Mouse (Mus musculus) ES-Bruce4 (cell line): ENCODE measurements at regions not wholly inside any gene's neighbourhood (a gene's known extent, or its start where the extent isn't known, plus 50 kb on each side); places are given as distances from the start of the nearest gene placed in this dataset.

ENCODE experiments used
- H3K27ac ChIP-seq: 2 replicates; pipeline ENCODE4 v1.5.1; 2012; ENCODE audit warnings: low read length, inconsistent platforms; ENCODE audit not compliant: insufficient read depth
- H3K27me3 ChIP-seq: 2 replicates; pipeline ENCODE4 v1.6.1; 2012; ENCODE audit warnings: mild to moderate bottlenecking, low read length, inconsistent platforms; ENCODE audit not compliant: control insufficient read depth, poor library complexity, insufficient read depth, severe bottlenecking
- H3K36me3 ChIP-seq: 2 replicates; pipeline ENCODE4 v1.6.1; 2012; ENCODE audit warnings: inconsistent platforms, mild to moderate bottlenecking, low read length, moderate library complexity; ENCODE audit not compliant: control insufficient read depth, poor library complexity, insufficient read depth, severe bottlenecking
- H3K4me1 ChIP-seq: one replicate; pipeline ENCODE4 v1.8.1; 2011; ENCODE audit warnings: low read length; ENCODE audit not compliant: control insufficient read depth, insufficient read depth
- H3K4me3 ChIP-seq: 2 replicates; pipeline ENCODE4 v1.5.1; 2011; ENCODE audit warnings: low read depth, mild to moderate bottlenecking, low read length
- H3K9ac ChIP-seq: 2 replicates; pipeline ENCODE4 v1.6.1; 2012; ENCODE audit warnings: low read depth, mild to moderate bottlenecking, inconsistent platforms; ENCODE audit not compliant: poor library complexity, severe bottlenecking
- H3K9me3 ChIP-seq: replicated peaks from 2 replicates; pipeline ENCODE4 v1.6.1; 2012; ENCODE audit warnings: mild to moderate bottlenecking, low read length, inconsistent platforms; ENCODE audit not compliant: control insufficient read depth, poor library complexity, insufficient read depth, severe bottlenecking
- CTCF ChIP-seq: IDR thresholded peaks from one replicate; pipeline ENCODE4 v1.8.1; 2011; ENCODE audit warnings: low read depth, low read length
- EP300 ChIP-seq: IDR thresholded peaks from 2 replicates; pipeline ENCODE4 v1.6.1; 2011; ENCODE audit warnings: low read depth, low read length; ENCODE audit not compliant: insufficient read depth
- POLR2A ChIP-seq: IDR thresholded peaks from one replicate; pipeline ENCODE4 v1.8.1; 2011; ENCODE audit warnings: low read length; ENCODE audit not compliant: insufficient read depth

GRCm38 (mm10) chr5:45025383-45025782, 225.9 kb upstream of the Ldb2 start:
- no peaks in the 10 kb centered on the region for H3K4me1 ChIP-seq
- no peaks in the 10 kb centered on the region for H3K27me3 ChIP-seq
- H3K4me3 ChIP-seq: no peak overlapping the region
- H3K27ac ChIP-seq: no peak overlapping the region
- no peaks in the 10 kb centered on the region for H3K36me3 ChIP-seq
- H3K9me3 ChIP-seq: no peaks in the 10 kb centered on the region
- H3K9ac ChIP-seq: no peak overlapping the region
- no peak for TF ChIP-seq EP300
- no peak for TF ChIP-seq POLR2A
- no peak for TF ChIP-seq CTCF

DNA sequence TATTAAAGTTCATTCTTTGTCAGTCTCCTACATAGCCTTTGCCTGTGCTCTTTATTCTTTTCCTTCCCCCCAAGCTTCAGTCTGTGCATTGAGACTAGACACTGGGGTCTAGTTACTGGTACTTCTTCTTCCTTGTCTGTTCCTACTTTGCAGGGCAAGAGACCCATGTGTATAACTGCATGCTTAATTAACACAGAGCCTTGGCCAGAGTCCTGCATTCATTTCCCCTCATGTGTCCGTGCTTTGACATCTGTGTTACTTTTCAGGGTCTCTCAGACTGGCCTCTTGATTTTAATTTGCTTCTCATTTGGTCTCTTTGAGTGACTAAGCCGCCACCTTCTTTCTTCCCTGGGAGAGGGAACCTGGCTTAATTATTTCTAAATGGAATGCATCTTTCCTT, 208.4 kb upstream of the Ldb2 start:
- no peak for TF ChIP-seq POLR2A
- no peak for TF ChIP-seq EP300
- no peak for TF ChIP-seq CTCF

GRCm38 (mm10) chr5:45000996-45001395, 201.5 kb upstream of the Ldb2 start:
- Histone ChIP-seq H3K27ac (no peak overlapping the region), H3K9me3 (no peaks in the 10 kb centered on the region), H3K4me1 (no peaks in the 10 kb centered on the region), H3K4me3 (no peak overlapping the region), H3K36me3 (no peaks in the 10 kb centered on the region), H3K27me3 (no peaks in the 10 kb centered on the region), H3K9ac (no peak overlapping the region)
- TF ChIP-seq POLR2A (no peak), EP300 (no peak), CTCF (no peak)

More for the DNA sequence above, 208.4 kb upstream of the Ldb2 start:
- no peak overlapping the region for H3K9ac ChIP-seq
- no peak overlapping the region for H3K4me3 ChIP-seq
- no peak overlapping the region for H3K27ac ChIP-seq
- H3K9me3 ChIP-seq: no peaks in the 10 kb centered on the region
- no peaks in the 10 kb centered on the region for H3K36me3 ChIP-seq
- H3K27me3 ChIP-seq: no peaks in the 10 kb centered on the region
- H3K4me1 ChIP-seq: no peaks in the 10 kb centered on the region

DNA sequence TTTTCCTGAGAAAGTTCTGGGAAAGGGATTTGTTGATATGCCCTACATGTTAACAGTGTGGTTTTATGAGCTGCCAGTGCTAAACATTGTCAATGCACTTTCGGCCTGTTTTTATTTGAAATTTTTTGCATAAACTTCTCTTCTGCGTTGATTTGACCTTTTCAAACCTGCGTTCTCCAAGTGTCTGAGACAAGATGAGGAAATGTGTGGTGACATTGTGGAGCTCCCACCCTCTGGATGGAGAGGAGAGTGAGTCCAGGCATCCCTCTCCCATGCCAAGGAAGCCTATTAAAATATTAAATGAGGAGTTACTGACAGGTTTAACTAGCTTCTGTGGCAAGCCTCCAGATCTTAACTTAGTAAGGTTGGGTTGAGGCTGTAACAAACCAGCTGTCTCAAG, 199.6 kb upstream of the Ldb2 start:
- Histone ChIP-seq H3K4me3 (no peak overlapping the region), H3K36me3 (no peaks in the 10 kb centered on the region), H3K9ac (no peak overlapping the region), H3K27ac (no peak overlapping the region), H3K9me3 (no peaks in the 10 kb centered on the region), H3K4me1 (no peaks in the 10 kb centered on the region), H3K27me3 (no peaks in the 10 kb centered on the region)
- TF ChIP-seq EP300 (no peak), CTCF (no peak), POLR2A (no peak)

- Histone ChIP-seq H3K9ac (no peak overlapping the region), H3K27ac (no peak overlapping the region), H3K27me3 (no peaks in the 10 kb centered on the region), H3K4me3 (no peak overlapping the region), H3K9me3 (no peaks in the 10 kb centered on the region), H3K4me1 (no peaks in the 10 kb centered on the region), H3K36me3 (no peaks in the 10 kb centered on the region)
- TF ChIP-seq CTCF (no peak), POLR2A (no peak), EP300 (no peak)
Measured at GRCm38 (mm10) chr5:44975456-44976195, 176.1 kb upstream of the Ldb2 start.

- Histone ChIP-seq H3K36me3 (no peaks in the 10 kb centered on the region), H3K27ac (no peak overlapping the region), H3K27me3 (no peaks in the 10 kb centered on the region), H3K4me1 (no peaks in the 10 kb centered on the region), H3K9ac (no peak overlapping the region), H3K9me3 (no peaks in the 10 kb centered on the region), H3K4me3 (no peak overlapping the region)
- TF ChIP-seq EP300 (no peak), CTCF (no peak), POLR2A (no peak)
Measured at GRCm38 (mm10) chr5:44943023-44943921, 143.8 kb upstream of the Ldb2 start.
